Mouse (Mus musculus): ENCODE results near the gene Aplp2. TPM values are rescaled to one million over a fixed set of nuclear protein-coding genes. Genes with fewer than 3 reads are reported as not detected.

The Aplp2 gene
- polyA plus RNA-seq, 1 experiment = 720 TPM

DNA sequence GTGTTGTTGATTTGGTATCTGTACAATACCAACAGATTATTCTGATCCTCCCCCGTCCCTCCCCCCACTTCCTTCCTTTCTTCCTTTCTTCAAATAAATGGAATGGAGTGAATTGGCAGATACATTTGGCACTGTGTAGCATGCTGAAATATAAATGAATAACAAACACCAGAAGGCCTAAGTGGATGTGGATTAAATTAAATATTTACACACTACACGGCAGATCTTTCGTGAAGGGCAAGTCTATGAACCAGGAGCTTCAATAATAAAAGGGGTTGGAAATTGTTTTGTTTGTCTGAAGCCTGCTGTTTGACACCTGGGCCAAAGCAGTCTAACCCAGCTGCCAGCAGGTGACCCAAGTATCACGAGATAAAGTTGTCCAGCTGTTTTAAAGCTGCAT, 23.4 kb upstream of the Aplp2 start:
- Histone ChIP-seq H3K4me3 (ENCODE audit: insufficient read depth, low read length) (no peak overlapping the region), H3K27ac (ENCODE audit: insufficient read depth, low read length) (no peak overlapping the region), H3K4me1 (ENCODE audit: control insufficient read depth, insufficient read depth, low read length) (no peaks in the 10 kb centered on the region)
- no peak for TF ChIP-seq POLR2A (IDR thresholded peaks at IDR 0.05; ENCODE audit: extremely low read depth, insufficient read depth, low read length)
- TF ChIP-seq CTCF (IDR thresholded peaks at IDR 0.05; ENCODE audit: extremely low read depth, insufficient read depth, low read length) = no peak

DNA sequence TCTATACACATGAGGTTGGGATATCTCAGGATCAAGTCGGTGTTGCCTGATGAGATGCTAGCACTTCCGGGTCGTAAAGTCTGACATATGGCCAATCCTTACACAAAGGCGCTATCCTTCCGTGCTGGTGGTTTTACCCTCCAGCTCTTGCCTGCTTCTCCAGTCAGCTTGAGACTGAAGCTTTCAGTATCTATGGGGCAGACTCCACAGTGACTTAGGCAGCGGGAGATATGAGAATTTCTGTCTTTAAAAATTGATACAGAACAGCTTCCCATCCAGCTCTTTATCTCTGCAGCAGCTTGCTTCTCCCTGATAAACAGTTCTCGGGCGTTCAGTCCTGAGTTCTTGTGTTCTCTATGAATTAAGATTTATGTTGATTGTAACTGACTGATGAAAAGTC, 14.9 kb upstream of the Aplp2 start:
- no peak overlapping the region for H3K4me3 ChIP-seq (ENCODE audit: insufficient read depth, low read length)

DNA sequence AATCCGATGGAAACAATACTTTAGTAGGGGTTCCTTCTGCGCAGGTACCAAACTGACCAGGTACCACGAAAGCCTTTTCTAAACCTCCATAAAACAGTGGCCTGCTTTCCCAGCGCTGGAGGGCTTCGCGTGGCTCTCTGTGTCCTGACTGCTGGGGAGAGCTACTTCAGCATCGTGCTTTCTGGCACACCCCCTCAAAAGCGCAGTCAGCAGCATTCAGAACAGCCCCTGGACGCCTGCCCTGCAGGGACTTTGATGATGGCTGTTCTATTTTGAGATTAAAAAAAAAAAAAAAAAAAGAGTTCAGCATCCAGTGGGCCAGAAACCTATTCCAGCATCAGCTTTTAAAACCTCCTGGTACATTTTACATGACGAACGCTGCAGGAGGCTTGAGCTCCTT, 14.2 kb upstream of the Aplp2 start:
- Histone ChIP-seq H3K4me3 (ENCODE audit: insufficient read depth, low read length) (no peak overlapping the region), H3K4me1 (ENCODE audit: control insufficient read depth, insufficient read depth, low read length) (no peaks in the 10 kb centered on the region; the same call in 1 of the 2 replicates), H3K27ac (ENCODE audit: insufficient read depth, low read length) (no peak overlapping the region)
- TF ChIP-seq POLR2A (IDR thresholded peaks at IDR 0.05; ENCODE audit: extremely low read depth, insufficient read depth, low read length) (no peak), CTCF (IDR thresholded peaks at IDR 0.05; ENCODE audit: extremely low read depth, insufficient read depth, low read length) (no peak)

More for the DNA sequence above, 14.9 kb upstream of the Aplp2 start:
- Histone ChIP-seq H3K4me1 (ENCODE audit: control insufficient read depth, insufficient read depth, low read length) (no peaks in the 10 kb centered on the region; the same call in 1 of the 2 replicates), H3K27ac (ENCODE audit: insufficient read depth, low read length) (no peak overlapping the region)
- no peak for TF ChIP-seq CTCF (IDR thresholded peaks at IDR 0.05; ENCODE audit: extremely low read depth, insufficient read depth, low read length)
- no peak for TF ChIP-seq POLR2A (IDR thresholded peaks at IDR 0.05; ENCODE audit: extremely low read depth, insufficient read depth, low read length)

DNA sequence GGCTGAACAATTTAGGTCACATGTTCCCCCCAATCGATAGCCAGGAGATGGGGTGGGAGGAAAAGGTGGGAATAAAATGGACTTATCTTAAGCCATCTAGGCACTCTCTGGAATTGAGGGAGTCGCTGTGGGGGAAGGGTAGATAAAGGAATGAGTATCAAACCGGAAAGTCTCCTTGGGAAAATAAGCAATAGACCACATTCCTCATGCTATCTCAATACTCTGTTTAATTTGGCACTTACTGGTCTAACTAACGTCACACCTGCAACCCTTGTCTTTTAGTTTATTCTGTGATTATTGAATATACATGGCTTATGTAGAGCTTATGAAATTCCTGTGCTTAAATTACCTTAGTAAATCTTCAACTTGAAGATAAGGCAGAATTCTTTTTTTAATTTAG, 11.9 kb upstream of the Aplp2 start:
- Histone ChIP-seq H3K4me1 (ENCODE audit: control insufficient read depth, insufficient read depth, low read length) (no peaks in the 10 kb centered on the region; the same call in 1 of the 2 replicates), H3K4me3 (ENCODE audit: insufficient read depth, low read length) (no peak overlapping the region), H3K27ac (ENCODE audit: insufficient read depth, low read length) (no peak overlapping the region)
- no peak for TF ChIP-seq POLR2A (IDR thresholded peaks at IDR 0.05; ENCODE audit: extremely low read depth, insufficient read depth, low read length)
- TF ChIP-seq CTCF (IDR thresholded peaks at IDR 0.05; ENCODE audit: extremely low read depth, insufficient read depth, low read length) = no peak

DNA sequence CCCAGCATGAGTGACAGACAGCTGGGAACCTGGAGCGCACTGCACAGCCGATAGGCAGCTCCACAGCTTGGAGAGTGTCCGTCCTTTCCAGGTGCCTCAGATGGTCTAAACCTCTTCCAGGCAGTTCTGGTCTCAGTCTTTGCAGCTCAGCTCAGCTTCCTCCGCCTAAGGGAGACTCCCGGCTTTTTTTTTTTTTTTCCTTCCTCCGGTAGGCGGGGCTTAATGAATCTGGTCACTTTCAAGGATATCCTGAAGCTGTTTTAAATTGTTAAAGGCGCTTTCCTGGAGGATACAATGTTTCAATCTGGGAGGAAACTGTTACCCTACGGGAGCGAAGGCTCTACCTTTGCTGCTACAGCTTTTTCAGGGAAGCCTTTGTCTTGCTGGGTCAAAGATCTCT, 9.6 kb upstream of the Aplp2 start:
- Histone ChIP-seq H3K4me1 (ENCODE audit: control insufficient read depth, insufficient read depth, low read length) (no peaks in the 10 kb centered on the region; the same call in 1 of the 2 replicates), H3K27ac (ENCODE audit: insufficient read depth, low read length) (no peak overlapping the region), H3K4me3 (ENCODE audit: insufficient read depth, low read length) (no peak overlapping the region)
- TF ChIP-seq CTCF (IDR thresholded peaks at IDR 0.05; ENCODE audit: extremely low read depth, insufficient read depth, low read length) (no peak), POLR2A (IDR thresholded peaks at IDR 0.05; ENCODE audit: extremely low read depth, insufficient read depth, low read length) (no peak)

DNA sequence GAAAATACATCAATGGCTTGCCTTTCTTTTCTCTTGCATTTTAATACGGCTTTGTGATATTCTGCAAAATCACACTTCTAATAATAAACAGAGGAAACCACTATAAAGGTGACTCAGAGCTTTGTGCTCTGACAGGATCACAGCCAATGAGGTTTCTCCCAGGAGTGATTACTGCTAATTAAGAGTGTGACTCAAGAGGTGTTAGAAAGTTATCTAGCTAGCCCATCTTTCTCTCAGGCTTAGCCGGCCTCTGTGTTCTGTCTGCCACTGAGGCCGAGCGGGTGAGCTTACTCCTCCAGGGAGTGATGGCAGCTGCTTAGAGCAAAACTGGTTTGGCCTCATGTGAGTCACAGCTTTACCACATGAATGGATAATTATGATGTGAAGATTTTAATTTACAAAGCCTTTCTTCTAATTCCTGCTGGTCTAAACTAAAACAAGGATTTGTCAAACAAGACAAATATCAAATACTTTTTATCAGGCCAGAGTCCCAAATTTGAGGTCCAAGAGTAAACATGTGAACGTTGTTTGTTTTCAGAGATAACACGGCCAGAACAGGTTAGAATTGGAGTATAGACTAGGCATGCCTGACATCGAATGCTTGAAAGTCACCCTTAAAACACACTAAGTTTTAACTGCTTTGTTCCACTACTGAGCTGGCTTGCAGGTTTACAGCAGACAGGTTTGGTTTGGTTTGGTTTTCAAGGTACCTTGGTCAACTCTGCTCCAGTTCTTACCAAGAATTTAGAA, 6.2 kb upstream of the Aplp2 start:
- TF ChIP-seq CTCF (IDR thresholded peaks at IDR 0.05; ENCODE audit: extremely low read depth, insufficient read depth, low read length) (no peak), POLR2A (IDR thresholded peaks at IDR 0.05; ENCODE audit: extremely low read depth, insufficient read depth, low read length) (no peak)
- no peak overlapping the region for H3K4me3 ChIP-seq (ENCODE audit: insufficient read depth, low read length)
- H3K4me1 ChIP-seq (ENCODE audit: control insufficient read depth, insufficient read depth, low read length) = peaks cover 1% of the 10 kb centered on the region
- H3K27ac ChIP-seq (ENCODE audit: insufficient read depth, low read length) = no peak overlapping the region

DNA sequence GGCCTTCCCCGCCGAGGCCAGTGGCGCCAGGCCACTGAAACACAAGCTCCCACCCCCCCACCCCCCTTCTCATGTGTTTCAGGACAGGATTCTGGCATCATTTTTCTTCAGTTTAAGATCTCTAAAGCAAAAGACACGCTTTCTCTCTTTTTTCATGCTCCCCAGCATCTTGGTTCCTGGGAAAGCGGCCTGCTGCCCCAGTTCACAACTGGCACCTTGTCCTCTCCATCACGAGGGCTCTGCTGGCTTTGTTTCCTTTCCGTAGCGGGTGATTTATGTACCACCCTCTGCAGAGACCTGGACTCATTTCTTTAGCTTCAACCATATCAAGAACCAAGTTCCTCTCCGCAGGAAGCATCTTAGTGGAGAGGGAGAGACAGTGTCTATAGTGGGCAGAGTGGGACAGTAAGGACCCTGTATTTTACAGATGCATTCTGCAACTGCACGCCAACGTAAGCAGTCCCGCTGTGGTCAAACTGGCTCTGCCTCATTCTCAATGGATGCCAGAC, 939 bp upstream of the Aplp2 start:
- H3K4me3 ChIP-seq (ENCODE audit: insufficient read depth, low read length) = peak overlapping the region; percentile 55
- no peak for TF ChIP-seq CTCF (IDR thresholded peaks at IDR 0.05; ENCODE audit: extremely low read depth, insufficient read depth, low read length)
- TF ChIP-seq POLR2A (IDR thresholded peaks at IDR 0.05; ENCODE audit: extremely low read depth, insufficient read depth, low read length) = no peak
- H3K27ac ChIP-seq (ENCODE audit: insufficient read depth, low read length) = no peak overlapping the region
- peaks cover 7% of the 10 kb centered on the region for H3K4me1 ChIP-seq (ENCODE audit: control insufficient read depth, insufficient read depth, low read length)

DNA sequence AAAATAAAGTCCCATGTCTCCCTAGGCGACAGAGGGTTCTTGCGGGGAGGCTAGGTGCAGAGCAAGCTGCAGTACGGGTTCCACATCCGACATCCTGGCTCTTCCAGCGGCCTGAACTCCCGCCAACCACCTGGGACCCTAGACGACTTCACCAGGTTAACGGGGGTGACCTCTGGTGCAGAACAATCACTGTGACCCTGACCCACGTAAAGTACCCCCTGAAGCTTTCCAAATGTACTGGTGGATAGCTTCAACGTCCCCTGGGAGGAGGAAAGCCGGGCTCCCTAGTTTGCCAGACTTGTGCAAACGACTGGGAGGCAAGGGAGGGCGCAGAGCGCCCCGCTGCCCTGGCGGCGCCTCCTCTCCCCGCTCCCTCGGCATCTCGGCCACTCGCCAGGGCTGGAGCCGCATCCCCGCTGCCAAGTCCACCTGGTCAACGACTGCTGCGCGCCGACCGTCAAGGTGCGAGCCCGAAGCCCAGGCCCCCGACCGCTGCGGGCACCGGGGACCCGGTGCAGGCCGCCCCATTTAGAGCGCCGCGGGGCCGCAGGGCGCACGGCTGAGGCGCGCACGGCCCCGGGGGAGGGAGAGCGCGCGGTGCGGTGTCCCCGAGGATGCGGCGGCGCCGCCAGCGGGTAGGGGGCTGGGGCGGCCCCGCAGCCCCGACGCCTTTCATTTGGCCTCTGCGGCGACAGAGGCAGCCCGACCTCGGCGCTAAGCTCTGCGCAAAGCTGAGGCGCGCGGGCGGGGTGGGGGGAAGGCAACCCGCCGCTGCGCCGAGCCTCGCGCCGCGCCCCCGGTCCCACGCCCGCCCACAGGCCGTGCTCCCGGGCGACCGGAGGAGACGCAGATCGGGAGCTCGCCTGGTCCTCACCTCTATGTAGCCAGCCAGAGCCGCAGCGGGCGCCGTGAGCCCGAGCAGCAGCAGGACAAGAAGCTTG, 596 bp downstream of the Aplp2 start:
- TF ChIP-seq POLR2A (IDR thresholded peaks at IDR 0.05; ENCODE audit: extremely low read depth, insufficient read depth, low read length) (no peak), CTCF (IDR thresholded peaks at IDR 0.05; ENCODE audit: extremely low read depth, insufficient read depth, low read length) (no peak)
- Histone ChIP-seq H3K4me3 (ENCODE audit: insufficient read depth, low read length) (peak overlapping the region; percentile 55), H3K27ac (ENCODE audit: insufficient read depth, low read length) (peak overlapping the region; percentile 96), H3K4me1 (ENCODE audit: control insufficient read depth, insufficient read depth, low read length) (peaks cover 7% of the 10 kb centered on the region)

DNA sequence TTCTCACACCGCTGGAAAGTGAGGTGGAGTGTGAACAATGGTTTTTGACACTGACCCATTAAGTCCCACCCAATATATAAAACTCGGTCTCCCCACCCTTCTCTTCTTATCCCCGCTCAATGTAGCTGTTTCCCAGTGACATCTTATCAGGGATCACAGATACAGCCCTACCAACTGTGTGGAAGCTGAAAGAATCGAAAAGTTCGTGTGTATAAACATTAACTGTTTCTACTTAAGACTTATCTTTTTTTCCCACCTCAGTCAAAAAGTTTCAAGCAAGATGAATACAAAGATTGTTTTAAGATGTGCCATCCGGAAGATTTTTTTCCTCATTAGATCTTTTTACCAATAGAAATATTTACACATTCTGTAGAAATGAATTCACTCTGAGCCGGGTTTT, 1.5 kb downstream of the Aplp2 start:
- Histone ChIP-seq H3K4me1 (ENCODE audit: control insufficient read depth, insufficient read depth, low read length) (peaks cover 7% of the 10 kb centered on the region), H3K27ac (ENCODE audit: insufficient read depth, low read length) (no peak overlapping the region), H3K4me3 (ENCODE audit: insufficient read depth, low read length) (peak overlapping the region; percentile 55; the same call in 1 of the 2 replicates)
- TF ChIP-seq POLR2A (IDR thresholded peaks at IDR 0.05; ENCODE audit: extremely low read depth, insufficient read depth, low read length) = no peak
- no peak for TF ChIP-seq CTCF (IDR thresholded peaks at IDR 0.05; ENCODE audit: extremely low read depth, insufficient read depth, low read length)
